Comparison of ENCODE assay signal across 21 mouse cellular contexts in genomic region chr2:169101506-169102261, GRCm38 (mm10).
DNase-seq lines count a peak whose midpoint lies in the region; ATAC-seq and TF ChIP-seq lines count a peak whose summit lies in the region.
"Had no signal": no experiment of that assay in that cellular context is flagged by ENCODE, and none has a peak within 500 bp of the region (broad histone marks: within the 10 kb centered on the region; RNA-seq: fewer than 3 reads in every experiment).

No protein-coding gene starts in this region.

- no peak overlapping the region for H3K27ac ChIP-seq in lung, postnatal 0 days (ENCODE audit: low read length)
- no peak overlapping the region for H3K27ac ChIP-seq in stomach, postnatal 0 days (replicated peaks)
- H3K27ac ChIP-seq: embryonic facial prominence, embryonic 12.5 days; forebrain, embryonic 13.5 days; heart, embryonic 10.5 days; limb, embryonic 13.5 days; liver, embryonic 13.5 days had no signal

- no peaks in the 10 kb centered on the region for H3K27me3 ChIP-seq in lung, postnatal 0 days (replicated peaks; ENCODE audit: insufficient read depth, low read length)
- H3K27me3 ChIP-seq in stomach, postnatal 0 days (ENCODE audit: control insufficient read depth, insufficient read depth, low read length): no peaks in the 10 kb centered on the region
- H3K27me3 ChIP-seq: CH12.LX; embryonic facial prominence, embryonic 12.5 days; forebrain, embryonic 13.5 days; limb, embryonic 13.5 days; liver, embryonic 13.5 days had no signal

- TF ChIP-seq POLR2A in lung, adult 2 months (IDR thresholded peaks at IDR 0.05; ENCODE audit: borderline replicate concordance, extremely low read depth, low read depth, low read length): no peak

- H3K9ac ChIP-seq in lung, postnatal 0 days (replicated peaks; ENCODE audit: low read depth): no peak overlapping the region
- no peak overlapping the region for H3K9ac ChIP-seq in stomach, postnatal 0 days (ENCODE audit: low read length)
- H3K9ac ChIP-seq: embryonic facial prominence, embryonic 12.5 days; forebrain, embryonic 13.5 days; limb, embryonic 13.5 days; liver, embryonic 13.5 days had no signal

- H3K4me3 ChIP-seq in lung, postnatal 0 days (ENCODE audit: low read depth, low read length): no peak overlapping the region
- no peak overlapping the region for H3K4me3 ChIP-seq in lung, adult 2 months (replicated peaks; ENCODE audit: extremely low read depth, low read depth, low read length)
- no peak overlapping the region for H3K4me3 ChIP-seq in stomach, postnatal 0 days (ENCODE audit: low read depth, low read length)
- H3K4me3 ChIP-seq: embryonic facial prominence, embryonic 12.5 days; erythroblast, embryonic 14.5 days; forebrain, embryonic 13.5 days; heart, embryonic 10.5 days; limb, embryonic 13.5 days; liver, embryonic 13.5 days had no signal

- no peak; the same call in 1 of the 2 replicates for ATAC-seq in lung, postnatal 0 days
- peak; percentile 54; the same call in 1 of the 2 replicates for ATAC-seq in stomach, postnatal 0 days (ENCODE audit: low FRiP score, low TSS enrichment)
- ATAC-seq: activated CD4-positive, CD25-positive, alpha-beta regulatory T cell, adult 4 months; forebrain, embryonic 13.5 days had no signal

- no peaks in the 10 kb centered on the region for H3K9me3 ChIP-seq in lung, postnatal 0 days (ENCODE audit: low read length)
- H3K9me3 ChIP-seq in stomach, postnatal 0 days (ENCODE audit: control insufficient read depth, low read length): no peaks in the 10 kb centered on the region
- H3K9me3 ChIP-seq: heart, embryonic 10.5 days had no signal

- H3K4me2 ChIP-seq in lung, postnatal 0 days (replicated peaks; ENCODE audit: low read depth, low read length): no peak overlapping the region
- H3K4me2 ChIP-seq in stomach, postnatal 0 days (replicated peaks; ENCODE audit: low read depth): no peak overlapping the region
- H3K4me2 ChIP-seq: embryonic facial prominence, embryonic 12.5 days; forebrain, embryonic 13.5 days; limb, embryonic 13.5 days; liver, embryonic 13.5 days had no signal

- peak; percentile 8 to 20 for DNase-seq in adrenal gland, postnatal 36 days
- no peak for DNase-seq in adrenal gland, postnatal 10 days
- peak; percentile 10 for DNase-seq in lung, postnatal 0 days (ENCODE audit: low spot score)
- DNase-seq in lung, adult 2 months: no peak
- DNase-seq in ZHBTc4 (ENCODE audit: low read depth, low spot score): peak; percentile 35
- DNase-seq in stomach, postnatal 0 days (ENCODE audit: low spot score): no peak
- no peak for DNase-seq in urinary bladder, adult 2 months (ENCODE audit: low spot score)
- DNase-seq in left cerebral cortex, adult 11 months (ENCODE audit: low spot score): no peak
- DNase-seq: cerebellum, adult 9-11 months; gastrocnemius, postnatal 14 days; liver, embryonic 13.5 days; right cerebral cortex, postnatal 25 days; thymus, adult 18-20 months; thymus, postnatal 4 days had no signal

- H3K4me1 ChIP-seq in lung, postnatal 0 days (ENCODE audit: insufficient read depth, low read depth, low read length): no peaks in the 10 kb centered on the region
- no peaks in the 10 kb centered on the region for H3K4me1 ChIP-seq in lung, adult 2 months (ENCODE audit: control insufficient read depth, insufficient read depth, low read length)
- no peaks in the 10 kb centered on the region for H3K4me1 ChIP-seq in stomach, postnatal 0 days (replicated peaks; ENCODE audit: control insufficient read depth, insufficient read depth)
- H3K4me1 ChIP-seq: embryonic facial prominence, embryonic 12.5 days; forebrain, embryonic 13.5 days; liver, embryonic 13.5 days had no signal

- no peaks in the 10 kb centered on the region for H3K36me3 ChIP-seq in lung, postnatal 0 days (ENCODE audit: insufficient read depth, low read length)
- H3K36me3 ChIP-seq in stomach, postnatal 0 days (ENCODE audit: control insufficient read depth, insufficient read depth, low read length): no peaks in the 10 kb centered on the region
- H3K36me3 ChIP-seq: embryonic facial prominence, embryonic 12.5 days; heart, embryonic 10.5 days; limb, embryonic 13.5 days; liver, embryonic 13.5 days had no signal

- TF ChIP-seq EP300 in lung, postnatal 0 days (IDR thresholded peaks at IDR 0.05): no peak
- no peak for TF ChIP-seq EP300 in stomach, postnatal 0 days (optimal IDR thresholded peaks at IDR 0.05)

- no peak for TF ChIP-seq CTCF in lung, postnatal 0 days (IDR thresholded peaks at IDR 0.05)
- no peak for TF ChIP-seq CTCF in lung, adult 2 months (IDR thresholded peaks at IDR 0.05; ENCODE audit: insufficient read depth, low read length)
- no peak for TF ChIP-seq CTCF in stomach, postnatal 0 days (IDR thresholded peaks at IDR 0.05; ENCODE audit: low read depth)

- WGBS in lung, postnatal 0 days: 65% methylated on average over 13 of the region's 13 CpGs
- 69% methylated on average over 13 of the region's 13 CpGs for WGBS in lung, adult 2 months
- WGBS in stomach, postnatal 0 days: 82% methylated on average over 13 of the region's 13 CpGs

Comparison
In these comparisons a context has a peak if more than half of its experiments do, and no peak if none do; other contexts are left out.
1. DNase-seq: peak in adrenal gland, postnatal 36 days (2 of 2), lung, postnatal 0 days (single experiment) and ZHBTc4 (single experiment); none in adrenal gland, postnatal 10 days (single experiment), lung, adult 2 months (single experiment), stomach, postnatal 0 days (single experiment), urinary bladder, adult 2 months (single experiment) and left cerebral cortex, adult 11 months (single experiment).